Mouse (Mus musculus) cortical plate, adult 2 months (tissue): ENCODE measurements around the gene Arntl.

ENCODE experiments used
- CTCF ChIP-seq: fragments of 200-500 bp; IDR thresholded peaks from 2 replicates; pipeline ENCODE4 v1.5.1; 2011; ENCODE audit warnings: mild to moderate bottlenecking, control low read depth, low read length; ENCODE audit not compliant: insufficient read depth; ENCODE audit errors: extremely low read depth
- POLR2A ChIP-seq: fragments of 200-500 bp; IDR thresholded peaks from 2 replicates; pipeline ENCODE4 v1.6.1; 2011; ENCODE audit warnings: mild to moderate bottlenecking, low read length, control low read depth; ENCODE audit not compliant: insufficient read depth; ENCODE audit errors: extremely low read depth

DNA sequence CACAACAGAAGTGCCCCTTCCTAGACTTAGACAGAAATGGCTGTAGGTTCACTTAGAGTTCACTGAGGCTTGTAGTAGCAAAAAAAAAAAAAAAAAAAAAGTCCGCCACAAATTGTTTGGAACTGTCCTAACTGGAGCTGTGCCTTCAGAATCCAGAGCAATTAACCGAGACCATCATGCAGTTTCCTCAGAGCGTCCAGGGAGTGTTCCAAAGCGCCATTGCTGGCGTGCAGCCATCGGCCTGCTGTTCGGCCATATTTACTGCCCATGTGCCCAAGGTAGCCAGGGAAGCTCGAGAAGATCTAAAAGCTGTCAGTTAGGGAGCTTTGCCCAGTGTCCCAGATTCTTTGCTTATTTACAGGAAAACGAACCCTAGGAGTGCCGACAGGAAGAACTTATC is 63.3 kb downstream of the Arntl start:
- TF ChIP-seq POLR2A (no peak), CTCF (no peak)
